ENCODE assay signal across 24 mouse cellular contexts in genomic region chr10:60582956-60583355, GRCm38 (mm10).
DNase-seq lines count a peak whose midpoint lies in the region; ATAC-seq and TF ChIP-seq lines count a peak whose summit lies in the region.
"Had no signal": no experiment of that assay in that cellular context is flagged by ENCODE, and none has a peak within 500 bp of the region (broad histone marks: within the 10 kb centered on the region; RNA-seq: fewer than 3 reads in every experiment).

No protein-coding gene starts in this region.

- DNase-seq in forebrain, embryonic 10.5 days (ENCODE audit: extremely low spot score, low spot score): no peak
- DNase-seq in forebrain, postnatal 0 days: no peak
- peak; percentile 68 for DNase-seq in brain, embryonic 14.5 days (ENCODE audit: low read depth)
- DNase-seq in thymus, postnatal 25 days: no peak
- no peak for DNase-seq in kidney, postnatal 14 days
- DNase-seq: adrenal gland, postnatal 25 days; cerebellum, adult 18-20 months; cerebellum, postnatal 25 days; gastrocnemius, postnatal 14 days; heart, adult 18-20 months; heart, postnatal 4 days; right cerebral cortex, postnatal 14 days; spleen, adult 18-20 months; thymus, postnatal 4 days had no signal

- peak overlapping the region; percentile 23; the same call in 1 of the 2 replicates for H3K4me3 ChIP-seq in forebrain, embryonic 10.5 days
- H3K4me3 ChIP-seq in forebrain, postnatal 0 days (ENCODE audit: low read depth, low read length): no peak overlapping the region
- H3K4me3 ChIP-seq in forebrain, embryonic 16.5 days (replicated peaks; ENCODE audit: low read length): no peak overlapping the region
- H3K4me3 ChIP-seq in neural tube, embryonic 14.5 days (ENCODE audit: low read depth, low read length): no peak overlapping the region
- H3K4me3 ChIP-seq: embryonic facial prominence, embryonic 12.5 days; erythroblast, embryonic 14.5 days; liver, embryonic 15.5 days; midbrain, embryonic 12.5 days had no signal

- WGBS in forebrain, embryonic 10.5 days: 33% methylated on average over 15 of the region's 15 CpGs
- 19% methylated on average over 15 of the region's 15 CpGs for WGBS in forebrain, postnatal 0 days
- WGBS in forebrain, embryonic 16.5 days: 12% methylated on average over 15 of the region's 15 CpGs
- 13% methylated on average over 15 of the region's 15 CpGs for WGBS in neural tube, embryonic 14.5 days

- H3K9ac ChIP-seq in forebrain, postnatal 0 days: no peak overlapping the region
- H3K9ac ChIP-seq in forebrain, embryonic 16.5 days (replicated peaks; ENCODE audit: low read depth, low read length): no peak overlapping the region; the same call in 1 of the 2 replicates
- no peak overlapping the region for H3K9ac ChIP-seq in neural tube, embryonic 14.5 days (replicated peaks; ENCODE audit: low read depth, low read length)
- H3K9ac ChIP-seq: embryonic facial prominence, embryonic 12.5 days; liver, embryonic 15.5 days; midbrain, embryonic 12.5 days had no signal

- no peak for TF ChIP-seq POLR2A in brain, embryonic 14.5 days (IDR thresholded peaks at IDR 0.05; ENCODE audit: borderline replicate concordance, extremely low read depth, insufficient read depth, insufficient read length, poor library complexity, severe bottlenecking)

- TF ChIP-seq CTCF in forebrain, postnatal 0 days (IDR thresholded peaks at IDR 0.05; ENCODE audit: low read depth): no peak
- TF ChIP-seq CTCF in brain, embryonic 14.5 days (IDR thresholded peaks at IDR 0.05; ENCODE audit: borderline replicate concordance, extremely low read depth, insufficient read depth, insufficient read length): no peak

- H3K9me3 ChIP-seq in forebrain, embryonic 10.5 days: peaks cover 8% of the 10 kb centered on the region; the same call in 1 of the 2 replicates
- H3K9me3 ChIP-seq in forebrain, postnatal 0 days (ENCODE audit: low read length): no peaks in the 10 kb centered on the region
- H3K9me3 ChIP-seq in forebrain, embryonic 16.5 days (ENCODE audit: control insufficient read depth, low read length): peaks cover 5% of the 10 kb centered on the region; the same call in 1 of the 2 replicates
- H3K9me3 ChIP-seq in neural tube, embryonic 14.5 days (ENCODE audit: control insufficient read depth, low read length): no peaks in the 10 kb centered on the region
- H3K9me3 ChIP-seq: embryonic facial prominence, embryonic 12.5 days; liver, embryonic 15.5 days; midbrain, embryonic 12.5 days had no signal

- peak overlapping the region; percentile 69; the same call in 1 of the 2 replicates for H3K27ac ChIP-seq in forebrain, embryonic 10.5 days
- no peak overlapping the region for H3K27ac ChIP-seq in forebrain, postnatal 0 days (ENCODE audit: low read depth, low read length)
- no peak overlapping the region for H3K27ac ChIP-seq in forebrain, embryonic 16.5 days (ENCODE audit: low read length)
- H3K27ac ChIP-seq in neural tube, embryonic 14.5 days (ENCODE audit: low read depth, low read length): no peak overlapping the region
- H3K27ac ChIP-seq: embryonic facial prominence, embryonic 12.5 days; kidney, postnatal 0 days; liver, embryonic 15.5 days; midbrain, embryonic 12.5 days had no signal

- peaks cover 77% of the 10 kb centered on the region for H3K4me1 ChIP-seq in forebrain, embryonic 10.5 days
- no peaks in the 10 kb centered on the region for H3K4me1 ChIP-seq in forebrain, postnatal 0 days (ENCODE audit: insufficient read depth)
- peaks cover 15% of the 10 kb centered on the region for H3K4me1 ChIP-seq in forebrain, embryonic 16.5 days (replicated peaks; ENCODE audit: control insufficient read depth, insufficient read depth, low read length)
- H3K4me1 ChIP-seq in neural tube, embryonic 14.5 days (ENCODE audit: control insufficient read depth, insufficient read depth, low read length): no peaks in the 10 kb centered on the region
- H3K4me1 ChIP-seq: embryonic facial prominence, embryonic 12.5 days had no signal

- H3K36me3 ChIP-seq in forebrain, embryonic 10.5 days (replicated peaks): no peaks in the 10 kb centered on the region
- H3K36me3 ChIP-seq in forebrain, postnatal 0 days (ENCODE audit: insufficient read depth): no peaks in the 10 kb centered on the region
- H3K36me3 ChIP-seq in forebrain, embryonic 16.5 days (ENCODE audit: control insufficient read depth, insufficient read depth): no peaks in the 10 kb centered on the region
- no peaks in the 10 kb centered on the region for H3K36me3 ChIP-seq in neural tube, embryonic 14.5 days (ENCODE audit: control insufficient read depth, insufficient read depth, low read length)
- H3K36me3 ChIP-seq: embryonic facial prominence, embryonic 12.5 days; liver, embryonic 15.5 days; midbrain, embryonic 12.5 days had no signal

- ATAC-seq in forebrain, postnatal 0 days: no peak
- peak; percentile 19; the same call in 1 of the 2 replicates for ATAC-seq in forebrain, embryonic 16.5 days
- peak; percentile 18; the same call in 1 of the 2 replicates for ATAC-seq in neural tube, embryonic 14.5 days (ENCODE audit: low read depth)
- no peak for ATAC-seq in frontal cortex, adult (ENCODE audit: low TSS enrichment)
- ATAC-seq: intestine, postnatal 0 days; lung, postnatal 0 days had no signal

- peaks cover 90% of the 10 kb centered on the region for H3K27me3 ChIP-seq in forebrain, embryonic 10.5 days (ENCODE audit: poor library complexity, severe bottlenecking)
- H3K27me3 ChIP-seq in forebrain, postnatal 0 days (ENCODE audit: insufficient read depth, low read length): peaks cover 21% of the 10 kb centered on the region
- peaks cover 17% of the 10 kb centered on the region for H3K27me3 ChIP-seq in forebrain, embryonic 16.5 days (replicated peaks; ENCODE audit: control insufficient read depth, insufficient read depth, low read length)
- peaks cover 41% of the 10 kb centered on the region for H3K27me3 ChIP-seq in neural tube, embryonic 14.5 days (ENCODE audit: control insufficient read depth, insufficient read depth, low read length)

- no peak overlapping the region for H3K4me2 ChIP-seq in forebrain, postnatal 0 days (ENCODE audit: low read depth)
- peak overlapping the region; percentile 18; the same call in 1 of the 2 replicates for H3K4me2 ChIP-seq in forebrain, embryonic 16.5 days (ENCODE audit: low read length)
- H3K4me2 ChIP-seq in neural tube, embryonic 14.5 days (ENCODE audit: low read depth, low read length): no peak overlapping the region
- H3K4me2 ChIP-seq: embryonic facial prominence, embryonic 12.5 days; liver, embryonic 15.5 days; midbrain, embryonic 12.5 days had no signal

Comparison
In these comparisons a context has a peak if more than half of its experiments do, and no peak if none do; other contexts are left out.
1. ATAC-seq: peak in forebrain, embryonic 16.5 days (single experiment) and neural tube, embryonic 14.5 days (single experiment); none in forebrain, postnatal 0 days (single experiment) and frontal cortex, adult (single experiment).